Mouse (Mus musculus) embryo, embryonic 11.5 days (tissue): ENCODE results near the gene Smarcc2.
A peak's percentile ranks its signal among the peaks of the same experiment; 100 is the strongest.
"Not testable (repeated sequence)": the region's sequence is repeated elsewhere in the genome, so short reads cannot be mapped to it uniquely, and the experiment has no call there.

Source experiments
- DNase-seq: peaks from one replicate; pipeline ENCODE4 v3.0.0-alpha.2; 2012; ENCODE audit warnings: low read depth, low spot score

Smarcc2 gene

GRCm38 (mm10) chr10:128441324-128442119, 17.5 kb upstream of the Smarcc2 start:
- DNase-seq = no peak

- no peak for DNase-seq
Observed at GRCm38 (mm10) chr10:128442718-128443117, 16.3 kb upstream of the Smarcc2 start.

GRCm38 (mm10) chr10:128444354-128444753, 14.7 kb upstream of the Smarcc2 start:
- no peak for DNase-seq

- no peak for DNase-seq
Observed at GRCm38 (mm10) chr10:128445407-128445806, 13.6 kb upstream of the Smarcc2 start.

GRCm38 (mm10) chr10:128451014-128451413, 8.0 kb upstream of the Smarcc2 start:
- no peak for DNase-seq

GRCm38 (mm10) chr10:128454471-128454870, 4.6 kb upstream of the Smarcc2 start:
- DNase-seq = no peak

GRCm38 (mm10) chr10:128455280-128455679, 3.8 kb upstream of the Smarcc2 start:
- DNase-seq = peak; percentile 72

- no peak for DNase-seq
Observed at GRCm38 (mm10) chr10:128457676-128458075, 1.4 kb upstream of the Smarcc2 start.

GRCm38 (mm10) chr10:128458348-128458718, 715 bp upstream of the Smarcc2 start:
- peak; percentile 85 for DNase-seq

GRCm38 (mm10) chr10:128459409-128460269, 591 bp downstream of the Smarcc2 start:
- peak; percentile 34 for DNase-seq

- DNase-seq = no peak
Observed at GRCm38 (mm10) chr10:128460270-128460630, 1.2 kb downstream of the Smarcc2 start.

GRCm38 (mm10) chr10:128474366-128474765, 15.3 kb downstream of the Smarcc2 start:
- DNase-seq = no peak

- DNase-seq = no peak
Observed at GRCm38 (mm10) chr10:128486370-128486769, 27.3 kb downstream of the Smarcc2 start.

- no peak for DNase-seq
Observed at GRCm38 (mm10) chr10:128487861-128488712, 29.0 kb downstream of the Smarcc2 start.

- DNase-seq = no peak
Observed at GRCm38 (mm10) chr10:128488776-128489175, 29.7 kb downstream of the Smarcc2 start.

- DNase-seq = no peak
Observed at GRCm38 (mm10) chr10:128489380-128489779, 30.3 kb downstream of the Smarcc2 start.

- no peak for DNase-seq
Observed at GRCm38 (mm10) chr10:128489785-128490184, 30.7 kb downstream of the Smarcc2 start.

- no peak for DNase-seq
Observed at GRCm38 (mm10) chr10:128490232-128490631, 31.2 kb downstream of the Smarcc2 start.

- no peak for DNase-seq
Observed at GRCm38 (mm10) chr10:128490912-128491311, 31.9 kb downstream of the Smarcc2 start.

GRCm38 (mm10) chr10:128491495-128491894, 32.4 kb downstream of the Smarcc2 start:
- no peak for DNase-seq

GRCm38 (mm10) chr10:128492051-128492450, 33.0 kb downstream of the Smarcc2 start:
- DNase-seq = not testable (repeated sequence)
